Mouse (Mus musculus): Measurements from ENCODE around the gene Ccnd3.

DNA sequence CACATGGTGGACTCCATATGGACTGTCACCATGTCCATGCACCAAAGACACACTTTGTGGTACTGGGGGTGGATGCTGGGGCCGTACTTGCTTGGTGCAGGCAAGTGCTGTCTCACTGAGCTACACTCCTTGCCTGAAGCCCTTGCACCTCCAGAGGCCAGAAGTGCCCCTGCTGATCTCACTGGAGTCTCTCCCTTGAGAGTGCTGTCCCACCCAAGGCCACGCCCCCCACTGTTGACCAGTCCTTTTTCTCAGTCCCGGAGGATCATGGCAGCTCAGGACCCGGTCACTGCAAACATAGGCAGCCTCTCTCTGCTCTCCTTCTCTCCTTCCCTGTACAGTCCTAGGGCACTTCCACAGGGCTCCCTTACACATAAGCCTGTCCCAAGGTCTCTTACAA is 30.6 kb upstream of the Ccnd3 start:
- TF ChIP-seq GATA1 (IDR thresholded peaks at IDR 0.05; ENCODE audit: low read length) (no peak), TAL1 (IDR thresholded peaks at IDR 0.05; ENCODE audit: low read length) (no peak)
